Mouse (Mus musculus): ENCODE measurements around the gene B3gnt7. TPM values are rescaled to one million over a fixed set of nuclear protein-coding genes. Genes with fewer than 3 reads are reported as not detected.

B3gnt7 gene
- 7.1 and 8.3 TPM in 2 replicates for polyA plus RNA-seq (2012; rRNA removed; ENCODE audit: low replicate concordance)

GRCm38 (mm10) chr1:86302532-86302931 lies at the start of gene B3gnt7:
Gene B3gnt7, plus strand, starts transcription at chr1:86302832.

Other genes starting within 250 kb of the B3gnt7 start
- gene Psmd1, start 238.4 kb upstream of the B3gnt7 start, polyA plus RNA-seq (2012; rRNA removed; ENCODE audit: low replicate concordance): 40.1 and 122 TPM in 2 replicates
- gene Htr2b, start 190.9 kb upstream of the B3gnt7 start, polyA plus RNA-seq (2012; rRNA removed; ENCODE audit: low replicate concordance): 1.1 TPM in 1 of 2 replicates, not detected in the other
- gene Gm21972, start 169.2 kb upstream of the B3gnt7 start, polyA plus RNA-seq (2012; rRNA removed; ENCODE audit: low replicate concordance): not detected in 2 replicates
- gene Armc9, start 148.1 kb upstream of the B3gnt7 start, polyA plus RNA-seq (2012; rRNA removed; ENCODE audit: low replicate concordance): 3.5 and 3.8 TPM in 2 replicates
- 4.1 and 8.2 TPM in 2 replicates for gene Ncl, start 56.6 kb downstream of the B3gnt7 start, polyA plus RNA-seq (2012; rRNA removed; ENCODE audit: low replicate concordance)
- gene Nmur1, start 123.4 kb downstream of the B3gnt7 start, polyA plus RNA-seq (2012; rRNA removed; ENCODE audit: low replicate concordance): 0.32 and 0.42 TPM in 2 replicates
- not detected in 2 replicates for gene Tex44, start 123.5 kb downstream of the B3gnt7 start, polyA plus RNA-seq (2012; rRNA removed; ENCODE audit: low replicate concordance)
- 479 and 1,232 TPM in 2 replicates for gene Ptma, start 223.9 kb downstream of the B3gnt7 start, polyA plus RNA-seq (2012; rRNA removed; ENCODE audit: low replicate concordance)